Mouse (Mus musculus) lung, postnatal 0 days (tissue): ENCODE measurements at regions not wholly inside any gene's neighbourhood (a gene's known extent, or its start where the extent isn't known, plus 50 kb on each side); places are given as distances from the start of the nearest gene placed in this dataset.
"Not testable (repeated sequence)": the region's sequence is repeated elsewhere in the genome, so short reads cannot be mapped to it uniquely, and the experiment has no call there.

ENCODE experiments used
- ATAC-seq: fragments of 200-750 bp; cut with Nextera tagmentation; 2 replicates; pipeline ENCODE4 v1.8.0; 2017; ENCODE audit warnings: moderate library complexity
- DNase-seq: peaks from one replicate; pipeline ENCODE4 v3.0.0-alpha.2; 2016; ENCODE audit warnings: low spot score
- H3K27ac ChIP-seq: fragments of 300-500 bp; sonication (generic); 2 replicates; pipeline ENCODE4 v1.5.1; 2014; ENCODE audit warnings: antibody characterized with exemption, mild to moderate bottlenecking, low read length, mixed read lengths
- H3K27me3 ChIP-seq: fragments of 300-500 bp; sonication (generic); replicated peaks from 2 replicates; pipeline ENCODE4 v1.6.1; 2014; ENCODE audit warnings: low read length, mixed read lengths; ENCODE audit not compliant: insufficient read depth
- H3K36me3 ChIP-seq: fragments of 300-500 bp; sonication (generic); 2 replicates; pipeline ENCODE4 v1.6.1; 2014; ENCODE audit warnings: low read length, mixed read lengths; ENCODE audit not compliant: insufficient read depth
- H3K4me1 ChIP-seq: fragments of 300-500 bp; sonication (generic); 2 replicates; pipeline ENCODE4 v1.6.1; 2014; ENCODE audit warnings: antibody characterized with exemption, low read depth, low read length, mixed read lengths; ENCODE audit not compliant: insufficient read depth
- H3K4me2 ChIP-seq: fragments of 300-500 bp; sonication (generic); replicated peaks from 2 replicates; pipeline ENCODE4 v1.6.1; 2014; ENCODE audit warnings: low read depth, mild to moderate bottlenecking, low read length, moderate library complexity, mixed read lengths
- H3K4me3 ChIP-seq: fragments of 300-500 bp; sonication (generic); 2 replicates; pipeline ENCODE4 v1.5.1; 2014; ENCODE audit warnings: low read depth, low read length
- H3K9ac ChIP-seq: fragments of 300-500 bp; sonication (generic); replicated peaks from 2 replicates; pipeline ENCODE4 v1.6.1; 2014; ENCODE audit warnings: low read depth, mild to moderate bottlenecking
- H3K9me3 ChIP-seq: fragments of 300-500 bp; sonication (generic); 2 replicates; pipeline ENCODE4 v1.6.1; 2016; ENCODE audit warnings: low read length, mixed read lengths
- CTCF ChIP-seq: IDR thresholded peaks from 2 replicates; pipeline ENCODE4 v1.5.1; 2016; ENCODE audit warnings: antibody characterized with exemption, mild to moderate bottlenecking
- EP300 ChIP-seq: IDR thresholded peaks from 2 replicates; pipeline ENCODE4 v1.6.1; 2016; ENCODE audit warnings: antibody characterized with exemption, mild to moderate bottlenecking, control low read depth
- WGBS: fragments of 180-500 bp; shearing (Covaris S2); extraction: QIAGEN DNeasy Blood & Tissue Kit; methylation state at CpG from one replicate; pipeline ENCODE4 v1.1.7; 2014; 5-methylcytosine and 5-hydroxymethylcytosine counted together

GRCm38 (mm10) chr5:50189394-50189793 is 130.6 kb upstream of the Adgra3 start:
- H3K27me3 ChIP-seq: no peaks in the 10 kb centered on the region
- no peak overlapping the region for H3K4me2 ChIP-seq
- no peaks in the 10 kb centered on the region for H3K9me3 ChIP-seq
- no peak for DNase-seq
- no peak for ATAC-seq
- TF ChIP-seq EP300: no peak
- TF ChIP-seq CTCF: no peak
- H3K4me1 ChIP-seq: no peaks in the 10 kb centered on the region
- H3K27ac ChIP-seq: no peak overlapping the region
- no peak overlapping the region for H3K4me3 ChIP-seq
- no peak overlapping the region for H3K9ac ChIP-seq
- H3K36me3 ChIP-seq: no peaks in the 10 kb centered on the region

DNA sequence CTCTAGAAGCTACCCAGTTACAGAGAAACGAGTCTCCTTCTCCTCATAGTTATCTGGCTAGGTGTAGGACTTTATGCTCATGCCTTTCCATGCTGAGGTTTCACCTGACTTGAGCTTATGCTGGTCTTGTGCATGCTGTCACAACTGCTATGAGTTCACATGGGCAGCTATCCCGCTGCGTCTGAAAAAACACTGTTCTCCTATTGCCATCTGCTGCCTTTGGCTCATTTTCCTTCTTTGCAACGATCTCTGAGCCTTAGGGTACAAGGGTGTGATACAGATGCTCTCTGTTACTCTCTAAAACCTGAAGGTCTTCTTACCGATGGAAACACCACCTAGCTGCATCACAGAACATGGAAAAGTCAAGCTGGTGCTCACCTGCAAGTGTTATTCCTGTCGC is 123.9 kb upstream of the Adgra3 start:
- Histone ChIP-seq H3K4me2 (no peak overlapping the region), H3K27me3 (no peaks in the 10 kb centered on the region), H3K9ac (no peak overlapping the region), H3K36me3 (no peaks in the 10 kb centered on the region), H3K27ac (no peak overlapping the region), H3K4me3 (no peak overlapping the region), H3K4me1 (no peaks in the 10 kb centered on the region), H3K9me3 (no peaks in the 10 kb centered on the region)
- ATAC-seq (no peak), DNase-seq (no peak)
- 78% methylated on average over 6 of the region's 6 CpGs for WGBS
- TF ChIP-seq EP300 (no peak), CTCF (no peak)

DNA sequence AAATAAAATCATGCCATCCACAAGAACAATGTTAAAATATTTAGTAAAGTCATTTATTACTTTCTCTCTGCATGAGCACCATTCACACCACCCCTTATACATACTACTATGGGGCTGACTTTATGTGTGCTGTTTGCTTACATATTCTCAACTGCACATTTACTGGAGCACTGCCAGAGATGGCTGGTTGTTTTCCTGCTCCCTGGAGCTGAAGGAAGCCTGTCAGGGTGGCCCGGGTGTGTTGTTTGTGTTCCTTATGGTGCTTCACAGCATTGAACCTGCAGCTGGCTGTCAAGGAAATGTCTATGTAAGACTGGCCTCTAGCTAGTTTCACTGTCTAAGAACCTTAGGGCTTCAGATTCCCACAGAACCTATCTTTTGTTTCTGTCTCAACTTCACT is 97.8 kb upstream of the Adgra3 start:
- H3K4me2 ChIP-seq: no peak overlapping the region
- 3% methylated on average over 1 of the region's 1 CpGs for WGBS
- peak; percentile 21 for DNase-seq
- no peaks in the 10 kb centered on the region for H3K36me3 ChIP-seq
- no peak overlapping the region for H3K9ac ChIP-seq
- TF ChIP-seq EP300 (no peak), CTCF (no peak)
- no peak for ATAC-seq
- H3K9me3 ChIP-seq: no peaks in the 10 kb centered on the region
- no peak overlapping the region for H3K4me3 ChIP-seq
- H3K27ac ChIP-seq: no peak overlapping the region
- no peaks in the 10 kb centered on the region for H3K27me3 ChIP-seq
- H3K4me1 ChIP-seq: no peaks in the 10 kb centered on the region

DNA sequence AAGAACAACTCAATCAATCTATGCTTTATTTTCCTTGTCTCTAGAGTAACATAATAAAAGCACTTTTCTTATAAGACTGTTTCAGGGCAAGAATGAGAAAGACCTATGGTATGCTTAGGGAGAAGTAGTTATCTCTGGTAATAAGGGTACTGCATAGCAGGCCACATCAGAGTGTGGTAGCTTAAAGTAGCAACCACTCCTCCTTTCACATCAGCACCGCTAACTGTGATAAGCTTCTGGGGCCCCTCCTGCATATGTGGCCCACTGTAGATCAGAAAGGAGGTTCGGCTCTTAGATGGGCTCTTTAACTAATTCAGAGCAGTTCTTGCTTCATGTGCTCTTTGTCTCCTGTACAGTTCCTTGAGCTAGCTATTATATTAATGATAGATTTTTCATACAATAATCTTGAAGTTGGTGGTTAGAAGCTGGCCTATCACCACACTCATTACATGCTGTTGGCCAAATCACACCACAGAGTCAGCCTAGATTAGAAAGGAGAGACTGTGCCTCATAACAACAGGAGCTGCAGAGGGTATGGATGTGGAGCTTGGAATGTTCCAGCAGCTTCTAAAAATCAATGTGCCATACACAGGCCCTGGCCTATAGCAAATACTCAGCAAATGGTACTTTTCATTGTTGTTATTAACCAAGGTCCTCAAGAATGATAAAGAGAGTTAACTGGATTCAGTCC is 96.5 kb upstream of the Adgra3 start:
- ATAC-seq, DNase-seq, H3K4me3 ChIP-seq, H3K9me3 ChIP-seq, H3K27ac ChIP-seq, H3K36me3 ChIP-seq, H3K9ac ChIP-seq, H3K4me1 ChIP-seq, H3K4me2 ChIP-seq, H3K27me3 ChIP-seq: not testable (repeated sequence)
- 76% methylated on average over 2 of the region's 2 CpGs for WGBS

GRCm38 (mm10) chr5:50146926-50147325 is 88.1 kb upstream of the Adgra3 start:
- no peaks in the 10 kb centered on the region for H3K36me3 ChIP-seq
- no peak overlapping the region for H3K27ac ChIP-seq
- no peaks in the 10 kb centered on the region for H3K9me3 ChIP-seq
- no peak overlapping the region for H3K4me3 ChIP-seq
- DNase-seq (peak; percentile 46), ATAC-seq (peak; percentile 77)
- 21% methylated on average over 3 of the region's 3 CpGs for WGBS
- TF ChIP-seq EP300: peak; percentile 46
- no peak for TF ChIP-seq CTCF
- no peaks in the 10 kb centered on the region for H3K4me1 ChIP-seq
- no peak overlapping the region for H3K9ac ChIP-seq
- no peaks in the 10 kb centered on the region for H3K27me3 ChIP-seq
- no peak overlapping the region for H3K4me2 ChIP-seq

GRCm38 (mm10) chr5:50145458-50146083 is 86.8 kb upstream of the Adgra3 start:
- H3K9me3 ChIP-seq: no peaks in the 10 kb centered on the region
- TF ChIP-seq CTCF: no peak
- TF ChIP-seq EP300: no peak
- no peak overlapping the region for H3K9ac ChIP-seq
- H3K27me3 ChIP-seq: no peaks in the 10 kb centered on the region
- no peak overlapping the region for H3K4me3 ChIP-seq
- no peaks in the 10 kb centered on the region for H3K4me1 ChIP-seq
- 52% methylated on average over 2 of the region's 2 CpGs for WGBS
- no peak for DNase-seq
- no peaks in the 10 kb centered on the region for H3K36me3 ChIP-seq
- ATAC-seq: peak; percentile 35; the same call in 1 of the 2 replicates
- H3K27ac ChIP-seq: no peak overlapping the region
- no peak overlapping the region for H3K4me2 ChIP-seq
